Mouse (Mus musculus) T-cell, adult 2 months (primary cell): Measurements from ENCODE around the gene Gpd1.
"Not testable (repeated sequence)": the region's sequence is repeated elsewhere in the genome, so short reads cannot be mapped to it uniquely, and the experiment has no call there.

Experiments used
- DNase-seq: peaks from one replicate; pipeline ENCODE4 v3.0.0; 2022; ENCODE audit warnings: low spot score

The Gpd1 gene

GRCm38 (mm10) chr15:99721921-99722743, 4.8 kb downstream of the Gpd1 start:
- DNase-seq, result no peak

GRCm38 (mm10) chr15:99723120-99723514, 5.8 kb downstream of the Gpd1 start:
- DNase-seq, result no peak

- DNase-seq, result no peak
Measured at GRCm38 (mm10) chr15:99723515-99724291, 6.4 kb downstream of the Gpd1 start.

- peak; percentile 40 for DNase-seq
Measured at GRCm38 (mm10) chr15:99724292-99725021, 7.1 kb downstream of the Gpd1 start.

- peak; percentile 94 for DNase-seq
Measured at GRCm38 (mm10) chr15:99725341-99726155, 8.2 kb downstream of the Gpd1 start, which contains the start of gene Cox14. Gene Cox14, plus strand, starts transcription at chr15:99725618.

- DNase-seq, result no peak
Measured at GRCm38 (mm10) chr15:99726549-99726948, 9.2 kb downstream of the Gpd1 start.

- DNase-seq, result not testable (repeated sequence)
Measured at GRCm38 (mm10) chr15:99727039-99727438, 9.7 kb downstream of the Gpd1 start.

GRCm38 (mm10) chr15:99727525-99727924, 10.2 kb downstream of the Gpd1 start:
- DNase-seq, result no peak

GRCm38 (mm10) chr15:99728211-99728610, 10.9 kb downstream of the Gpd1 start:
- DNase-seq, result no peak

- peak; percentile 26 for DNase-seq
Measured at GRCm38 (mm10) chr15:99729056-99729783, 11.9 kb downstream of the Gpd1 start.

GRCm38 (mm10) chr15:99731167-99731566, 13.9 kb downstream of the Gpd1 start:
- no peak for DNase-seq

- DNase-seq, result no peak
Measured at GRCm38 (mm10) chr15:99731678-99732077, 14.4 kb downstream of the Gpd1 start.

GRCm38 (mm10) chr15:99733186-99733585, 15.9 kb downstream of the Gpd1 start:
- DNase-seq, result no peak

GRCm38 (mm10) chr15:99735631-99736030, 18.3 kb downstream of the Gpd1 start:
- peak; percentile 98 for DNase-seq

- no peak for DNase-seq
Measured at GRCm38 (mm10) chr15:99736675-99737074, 19.4 kb downstream of the Gpd1 start.

- DNase-seq, result no peak
Measured at GRCm38 (mm10) chr15:99740229-99740628, 22.9 kb downstream of the Gpd1 start.

GRCm38 (mm10) chr15:99754204-99754603, 36.9 kb downstream of the Gpd1 start:
- DNase-seq, result no peak

GRCm38 (mm10) chr15:99767467-99767866, 50.2 kb downstream of the Gpd1 start:
- no peak for DNase-seq

GRCm38 (mm10) chr15:99768761-99769160, 51.4 kb downstream of the Gpd1 start:
- no peak for DNase-seq

- DNase-seq, result no peak
Measured at GRCm38 (mm10) chr15:99771004-99771500, 53.7 kb downstream of the Gpd1 start.
